ENCODE assay signal across 9 mouse cellular contexts in the genomic region with DNA sequence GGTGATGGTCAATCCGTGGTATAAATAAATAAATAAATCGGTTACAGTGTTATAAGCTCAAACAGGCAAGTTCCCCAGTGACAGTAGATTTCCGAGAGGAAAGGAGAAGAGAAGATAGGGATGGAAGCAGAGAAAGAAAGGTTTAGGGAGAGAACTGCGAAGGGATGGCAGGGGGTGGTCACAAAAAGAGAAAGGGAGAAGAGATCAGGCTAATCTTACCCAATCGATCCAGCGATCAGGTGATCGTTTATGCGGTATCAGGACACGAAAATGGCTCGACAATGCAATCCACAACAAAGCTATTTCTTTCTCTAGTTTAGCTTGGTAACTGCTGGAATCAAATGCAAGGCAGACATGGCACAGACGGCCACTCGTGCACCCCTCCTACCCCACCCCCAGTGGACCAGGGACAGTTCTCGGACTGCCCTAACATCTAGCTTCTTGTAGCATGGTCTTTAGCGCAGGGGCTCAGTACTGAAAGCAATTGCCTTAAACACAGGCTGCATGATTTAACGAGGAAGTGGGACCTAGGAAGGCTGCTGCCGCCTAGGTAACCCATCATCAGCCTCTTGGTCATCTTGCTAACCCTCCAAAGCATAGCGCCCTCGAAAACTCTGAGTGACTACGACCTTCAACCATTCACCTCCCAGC. TPM values are rescaled to one million over a fixed set of nuclear protein-coding genes. Genes with fewer than 3 reads are reported as not detected.
DNase-seq lines count a peak whose midpoint lies in the region; ATAC-seq and TF ChIP-seq lines count a peak whose summit lies in the region.
"Had no signal": no experiment of that assay in that cellular context is flagged by ENCODE, and none has a peak within 500 bp of the region (broad histone marks: within the 10 kb centered on the region; RNA-seq: fewer than 3 reads in every experiment).

A gene (plus strand): TSS at position 80 of the 651 bp plus-strand sequence.

- H3K36me3 ChIP-seq in hindbrain, embryonic 14.5 days (replicated peaks; ENCODE audit: control insufficient read depth, insufficient read depth) = no peaks in the 10 kb centered on the region
- no peaks in the 10 kb centered on the region for H3K36me3 ChIP-seq in liver, embryonic 13.5 days
- H3K36me3 ChIP-seq in small intestine, adult 2 months (ENCODE audit: control insufficient read depth, insufficient read depth, low read length) = no peaks in the 10 kb centered on the region

- no peak for TF ChIP-seq CTCF in cortical plate, adult 2 months (IDR thresholded peaks at IDR 0.05; ENCODE audit: extremely low read depth, insufficient read depth, low read length)
- TF ChIP-seq CTCF in small intestine, adult 2 months (IDR thresholded peaks at IDR 0.05; ENCODE audit: extremely low read depth, insufficient read length, insufficient replicate concordance, low read depth, low read length) = no peak

- no peaks in the 10 kb centered on the region for H3K9me3 ChIP-seq in hindbrain, embryonic 14.5 days (ENCODE audit: control insufficient read depth, low read length)
- H3K9me3 ChIP-seq in liver, embryonic 13.5 days (replicated peaks) = no peaks in the 10 kb centered on the region

- H3K4me1 ChIP-seq in cortical plate, adult 2 months (ENCODE audit: control insufficient read depth, insufficient read depth, low read length) = no peaks in the 10 kb centered on the region
- no peaks in the 10 kb centered on the region; the same call in 1 of the 2 replicates for H3K4me1 ChIP-seq in hindbrain, embryonic 14.5 days (replicated peaks; ENCODE audit: control insufficient read depth, insufficient read depth, low read length)
- no peaks in the 10 kb centered on the region for H3K4me1 ChIP-seq in liver, embryonic 13.5 days (replicated peaks)
- H3K4me1 ChIP-seq in small intestine, adult 2 months (ENCODE audit: control insufficient read depth, insufficient read depth, insufficient read length, low read length) = peaks cover 3% of the 10 kb centered on the region; the same call in 1 of the 2 replicates

- peak; percentile 51 for ATAC-seq in hindbrain, embryonic 14.5 days (ENCODE audit: low FRiP score)
- no peak for ATAC-seq in liver, embryonic 13.5 days (ENCODE audit: low read depth)

- peak within 1 kb of the TSS; percentile 75 for H3K4me3 ChIP-seq in cortical plate, adult 2 months (ENCODE audit: insufficient read depth, low read length)
- peak within 1 kb of the TSS; percentile 35 for H3K4me3 ChIP-seq in hindbrain, embryonic 14.5 days (replicated peaks; ENCODE audit: low read length)
- H3K4me3 ChIP-seq in liver, embryonic 13.5 days (replicated peaks) = no peak within 1 kb of the TSS
- H3K4me3 ChIP-seq in small intestine, adult 2 months (ENCODE audit: low read depth, low read length) = peak within 1 kb of the TSS; percentile 6; the same call in 1 of the 2 replicates

- H3K27ac ChIP-seq in cortical plate, adult 2 months (ENCODE audit: insufficient read depth, low read length) = peak within 1 kb of the TSS; percentile 75
- peak within 1 kb of the TSS; percentile 44 for H3K27ac ChIP-seq in hindbrain, embryonic 14.5 days
- no peak within 1 kb of the TSS for H3K27ac ChIP-seq in liver, embryonic 13.5 days
- H3K27ac ChIP-seq in small intestine, adult 2 months (ENCODE audit: insufficient read depth, low read depth, low read length) = no peak within 1 kb of the TSS

- under 1% methylated on average over 19 of the region's 19 CpGs for WGBS in hindbrain, embryonic 14.5 days
- WGBS in liver, embryonic 13.5 days (ENCODE audit: insufficient replicate concordance) = 6% methylated on average over 19 of the region's 19 CpGs
- WGBS in small intestine, adult 2 months = 3% methylated on average over 19 of the region's 19 CpGs

- peak; percentile 20 to 49 for DNase-seq in left cerebral cortex, adult 18-20 months (ENCODE audit: low spot score in 2 of 2)
- no peak for DNase-seq in left cerebral cortex, adult 11 months (ENCODE audit: low spot score)
- DNase-seq in hindbrain, embryonic 14.5 days (ENCODE audit: low spot score) = peak; percentile 44
- no peak for DNase-seq in liver, embryonic 13.5 days
- DNase-seq in urinary bladder, postnatal 14 days (ENCODE audit: low spot score) = no peak
- DNase-seq in urinary bladder, postnatal 36 days (ENCODE audit: low spot score in 2 of 2) = no peak

- peaks cover 9% of the 10 kb centered on the region; the same call in 1 of the 2 replicates for H3K27me3 ChIP-seq in hindbrain, embryonic 14.5 days (ENCODE audit: control insufficient read depth, insufficient read depth, low read length)
- peaks cover 32% of the 10 kb centered on the region for H3K27me3 ChIP-seq in liver, embryonic 13.5 days
- H3K27me3 ChIP-seq in small intestine, adult 2 months (ENCODE audit: control insufficient read depth, insufficient read depth, low read length) = no peaks in the 10 kb centered on the region; the same call in 1 of the 2 replicates

- peak within 1 kb of the TSS; percentile 77 for H3K4me2 ChIP-seq in hindbrain, embryonic 14.5 days (replicated peaks)
- H3K4me2 ChIP-seq in liver, embryonic 13.5 days = peak within 1 kb of the TSS; percentile 37

- H3K9ac ChIP-seq in hindbrain, embryonic 14.5 days = peak within 1 kb of the TSS; percentile 52
- H3K9ac ChIP-seq in liver, embryonic 13.5 days = no peak within 1 kb of the TSS

- peak; percentile 45; the same call in 1 of the 2 replicates for TF ChIP-seq POLR2A in cortical plate, adult 2 months (IDR thresholded peaks at IDR 0.05; ENCODE audit: extremely low read depth, insufficient read depth, low read length)
- no peak for TF ChIP-seq POLR2A in small intestine, adult 2 months (IDR thresholded peaks at IDR 0.05; ENCODE audit: low read depth, low read length)

RNA-seq across cellular contexts. Expression of the gene that starts here (rescaled TPM):
- total RNA-seq in left cerebral cortex, adult 18-20 months (2021) = 10 to 100 TPM; 43.9 to 49.9 TPM
- polyA plus RNA-seq in cortical plate, adult 2 months (2012; rRNA removed) = 28.1 and 33.4 TPM in 2 replicates
- 33.8 and 38.9 TPM in 2 replicates for polyA plus RNA-seq in hindbrain, embryonic 14.5 days (2014; fragmentation: Nextera tagmentation; extraction: Ambion mirVana)
- polyA plus RNA-seq in liver, embryonic 13.5 days (2015; fragmentation: Nextera tagmentation; extraction: Ambion mirVana) = 0.03 and 0.05 TPM in 2 replicates
- 0.03 TPM in 1 of 2 replicates, not detected in the other for polyA plus RNA-seq in small intestine, adult 2 months (2012; rRNA removed)
- total RNA-seq: neutrophil, adult 5-6 weeks had no signal

Comparison
In these comparisons a context has a peak if more than half of its experiments do, and no peak if none do; other contexts are left out.
1. RNA of the gene that starts here (polyA plus RNA-seq): 33.8 to 38.9 TPM in hindbrain, embryonic 14.5 days and 28.1 to 33.4 TPM in cortical plate, adult 2 months; 0.03 to 0.05 TPM in liver, embryonic 13.5 days and 0.03 TPM in small intestine, adult 2 months; every median in the first group is over 10 times any median in the second.
2. DNase-seq: peak in left cerebral cortex, adult 18-20 months (2 of 2) and hindbrain, embryonic 14.5 days (single experiment); none in left cerebral cortex, adult 11 months (single experiment), liver, embryonic 13.5 days (single experiment), urinary bladder, postnatal 14 days (single experiment) and urinary bladder, postnatal 36 days (0 of 2).
3. H3K27ac ChIP-seq: peak in cortical plate, adult 2 months (single experiment) and hindbrain, embryonic 14.5 days (single experiment); none in liver, embryonic 13.5 days (single experiment) and small intestine, adult 2 months (single experiment).